Comparison of ENCODE assay signal across 13 mouse cellular contexts in the genomic region with DNA sequence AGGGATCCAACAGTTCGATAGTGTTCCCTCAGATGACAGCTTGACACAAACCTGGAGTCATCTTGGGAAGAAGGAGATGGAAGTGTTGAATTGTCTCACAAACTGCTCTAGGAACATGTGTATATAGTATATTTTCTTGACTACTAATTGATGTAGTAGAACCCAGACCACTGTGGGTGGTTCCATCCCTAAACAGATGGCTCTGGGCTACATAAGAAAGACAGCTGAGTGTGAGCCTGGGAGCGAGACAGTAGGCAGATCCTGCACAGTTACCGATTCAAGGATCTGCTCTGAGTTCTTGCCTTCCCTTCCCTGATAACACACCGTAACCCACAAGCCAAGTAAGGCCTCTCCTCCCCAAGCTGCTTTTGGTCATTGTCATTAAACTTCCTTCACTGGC.
"Had no signal": no experiment of that assay in that cellular context is flagged by ENCODE, and none has a peak within 500 bp of the region (broad histone marks: within the 10 kb centered on the region; RNA-seq: fewer than 3 reads in every experiment).

No protein-coding gene starts in this region.

- ATAC-seq: inflammation-experienced regulatory T-cells, adult 6 months; intestine, embryonic 16.5 days; midbrain, embryonic 15.5 days had no signal

- DNase-seq: kidney, adult 18-20 months; kidney, adult 9 months; kidney, postnatal 14 days; kidney, postnatal 4 days; liver, embryonic 13.5 days; lung, adult 2 months; lung, postnatal 14 days; spleen, adult 18-20 months; thymus, adult 18-20 months; thymus, postnatal 36 days had no signal
